28 mouse cellular contexts compared by ENCODE assay signal in genomic region chr16:58470841-58471240, GRCm38 (mm10). TPM values are rescaled to one million over a fixed set of nuclear protein-coding genes. Genes with fewer than 3 reads are reported as not detected.
DNase-seq lines count a peak whose midpoint lies in the region; ATAC-seq and TF ChIP-seq lines count a peak whose summit lies in the region.
"Had no signal": no experiment of that assay in that cellular context is flagged by ENCODE, and none has a peak within 500 bp of the region (broad histone marks: within the 10 kb centered on the region; RNA-seq: fewer than 3 reads in every experiment).

No protein-coding gene starts in this region.

- peaks cover 95% of the 10 kb centered on the region for H3K36me3 ChIP-seq in liver, embryonic 12.5 days
- H3K36me3 ChIP-seq in liver, embryonic 11.5 days (ENCODE audit: control insufficient read depth, insufficient read depth, low read length), result peaks cover 26% of the 10 kb centered on the region
- H3K36me3 ChIP-seq in G1E (replicated peaks) (peaks cover 89% of the 10 kb centered on the region), MEL (ENCODE audit: control insufficient read depth in 1 of 2, insufficient read depth in 2 of 2, low read length in 2 of 2) (peaks cover 0 to 5% of the 10 kb centered on the region in 2 experiments; a peak in 2 of 4 replicates)
- H3K36me3 ChIP-seq in intestine, postnatal 0 days (ENCODE audit: control insufficient read depth, insufficient read depth), result peaks cover 35% of the 10 kb centered on the region

- TF ChIP-seq CTCF in G1E (IDR thresholded peaks at IDR 0.05; ENCODE audit: low read depth, low read length) (no peak), MEL (IDR thresholded peaks at IDR 0.05 in 2 of 3, conservative IDR thresholded peaks at IDR 0.05 in 1 of 3; ENCODE audit: control insufficient read depth in 1 of 3, insufficient read depth in 1 of 3, low read depth in 2 of 3, low read length in 3 of 3, poor library complexity in 1 of 3, severe bottlenecking in 1 of 3) (no peak)
- no peak for TF ChIP-seq CTCF in intestine, postnatal 0 days (IDR thresholded peaks at IDR 0.05; ENCODE audit: low read depth)

- no peak for TF ChIP-seq POLR2A in MEL (IDR thresholded peaks at IDR 0.05; ENCODE audit: control insufficient read depth in 1 of 2, insufficient read depth in 1 of 2, low read depth in 1 of 2, low read length in 2 of 2, poor library complexity in 1 of 2)

- no peak for DNase-seq in liver, embryonic 11.5 days (ENCODE audit: low spot score)
- DNase-seq in G1E (ENCODE audit: low spot score) (no peak), MEL (ENCODE audit: low read depth, low spot score) (no peak)
- DNase-seq in cerebellum, postnatal 14 days, result no peak
- DNase-seq in embryo, embryonic 11 days, result no peak
- DNase-seq: adrenal gland, postnatal 10 days; adrenal gland, postnatal 36 days; cerebellum, adult 2 months; cerebellum, adult 9-11 months; cerebellum, postnatal 36 days; gastrocnemius, postnatal 25 days; heart, adult 2 months; heart, postnatal 10 days; heart, postnatal 36 days; kidney, adult 11 months had no signal

- H3K79me2 ChIP-seq in MEL (ENCODE audit: control insufficient read depth, insufficient read depth, low read length, poor library complexity), result no peaks in the 10 kb centered on the region

- no peak overlapping the region for H3K4me2 ChIP-seq in liver, embryonic 12.5 days
- H3K4me2 ChIP-seq in liver, embryonic 11.5 days, result no peak overlapping the region
- no peak overlapping the region for H3K4me2 ChIP-seq in intestine, postnatal 0 days (replicated peaks; ENCODE audit: low read depth)
- H3K4me2 ChIP-seq: forebrain, embryonic 13.5 days; heart, embryonic 12.5 days; heart, embryonic 15.5 days; hindbrain, embryonic 13.5 days had no signal

- H3K27ac ChIP-seq in liver, embryonic 12.5 days, result 0 out of 2 replicates have a peak overlapping the region, but pooled peaks have one; percentile 40
- no peak overlapping the region for H3K27ac ChIP-seq in liver, embryonic 11.5 days (ENCODE audit: low read depth, low read length)
- H3K27ac ChIP-seq in MEL (ENCODE audit: control insufficient read depth, low read depth, low read length), result no peak overlapping the region
- H3K27ac ChIP-seq in intestine, postnatal 0 days (ENCODE audit: low read depth, low read length), result peak overlapping the region; percentile 61
- H3K27ac ChIP-seq: forebrain, embryonic 10.5 days; forebrain, embryonic 13.5 days; heart, embryonic 15.5 days; hindbrain, embryonic 10.5 days; hindbrain, embryonic 13.5 days had no signal

- 0 out of 2 replicates have a peak overlapping the region, but pooled peaks have one; percentile 3 for H3K9ac ChIP-seq in liver, embryonic 12.5 days
- H3K9ac ChIP-seq in liver, embryonic 11.5 days (ENCODE audit: low read depth, low read length), result no peak overlapping the region
- H3K9ac ChIP-seq in MEL (ENCODE audit: control insufficient read depth, low read depth, low read length, poor library complexity, severe bottlenecking), result no peak overlapping the region
- no peak overlapping the region for H3K9ac ChIP-seq in intestine, postnatal 0 days (ENCODE audit: low read depth, low read length)
- H3K9ac ChIP-seq: forebrain, embryonic 13.5 days; heart, embryonic 12.5 days; heart, embryonic 15.5 days; hindbrain, embryonic 13.5 days had no signal

- H3K9me3 ChIP-seq in liver, embryonic 12.5 days (replicated peaks), result no peaks in the 10 kb centered on the region
- H3K9me3 ChIP-seq in liver, embryonic 11.5 days (ENCODE audit: control insufficient read depth, low read length), result no peaks in the 10 kb centered on the region
- H3K9me3 ChIP-seq in G1E (replicated peaks) (no peaks in the 10 kb centered on the region), MEL (replicated peaks; ENCODE audit: insufficient read depth, low read length) (no peaks in the 10 kb centered on the region)
- H3K9me3 ChIP-seq in intestine, postnatal 0 days (ENCODE audit: control insufficient read depth), result no peaks in the 10 kb centered on the region
- H3K9me3 ChIP-seq: forebrain, embryonic 10.5 days; forebrain, embryonic 13.5 days; heart, embryonic 12.5 days; heart, embryonic 15.5 days; hindbrain, embryonic 10.5 days; hindbrain, embryonic 13.5 days had no signal

- TF ChIP-seq RAD21 in MEL (IDR thresholded peaks at IDR 0.05; ENCODE audit: low read depth, low read length), result no peak

- peaks cover 32% of the 10 kb centered on the region for H3K4me1 ChIP-seq in liver, embryonic 12.5 days
- peaks cover 10% of the 10 kb centered on the region for H3K4me1 ChIP-seq in liver, embryonic 11.5 days (replicated peaks; ENCODE audit: control insufficient read depth, insufficient read depth, low read length)
- H3K4me1 ChIP-seq in G1E (ENCODE audit: insufficient read depth, low read depth, low read length) (peaks cover 71% of the 10 kb centered on the region), MEL (ENCODE audit: control insufficient read depth in 1 of 2, insufficient read depth in 2 of 2, low read length in 2 of 2) (peaks cover 0 to 5% of the 10 kb centered on the region in 2 experiments; a peak in 3 of 4 replicates)
- 0 out of 2 replicates have a peak, but pooled peaks cover 3% of the 10 kb centered on the region for H3K4me1 ChIP-seq in intestine, postnatal 0 days (replicated peaks; ENCODE audit: control insufficient read depth, insufficient read depth, low read length)
- H3K4me1 ChIP-seq: forebrain, embryonic 13.5 days; hindbrain, embryonic 10.5 days; hindbrain, embryonic 13.5 days had no signal

- no peak overlapping the region for H3K4me3 ChIP-seq in liver, embryonic 12.5 days
- no peak overlapping the region for H3K4me3 ChIP-seq in liver, embryonic 11.5 days (ENCODE audit: low read depth, low read length)
- H3K4me3 ChIP-seq in G1E (ENCODE audit: low read depth, low read length) (no peak overlapping the region), MEL (ENCODE audit: control insufficient read depth in 1 of 2, insufficient read depth in 1 of 2, low read depth in 2 of 2, low read length in 2 of 2) (no peak overlapping the region)
- H3K4me3 ChIP-seq in intestine, postnatal 0 days (ENCODE audit: low read depth, low read length), result no peak overlapping the region
- H3K4me3 ChIP-seq: forebrain, embryonic 10.5 days; forebrain, embryonic 13.5 days; heart, adult 2 months; heart, embryonic 12.5 days; heart, embryonic 15.5 days; hindbrain, embryonic 10.5 days; hindbrain, embryonic 13.5 days had no signal

- peak; percentile 34; the same call in 1 of the 2 replicates for ATAC-seq in liver, embryonic 12.5 days
- no peak; the same call in 1 of the 2 replicates for ATAC-seq in liver, embryonic 11.5 days (replicated peaks; ENCODE audit: low FRiP score)
- ATAC-seq in G1E (ENCODE audit: extremely low read depth, insufficient number of reproducible peaks, low FRiP score, poor library complexity, severe bottlenecking), result peak; percentile 78
- no peak for ATAC-seq in intestine, postnatal 0 days
- ATAC-seq: CD4-positive, CD25-positive, alpha-beta regulatory T cell, adult 4 months; forebrain, embryonic 13.5 days; forebrain, embryonic 16.5 days; hindbrain, embryonic 16.5 days; Patski had no signal

- H3K27me3 ChIP-seq in liver, embryonic 12.5 days (replicated peaks), result no peaks in the 10 kb centered on the region
- no peaks in the 10 kb centered on the region for H3K27me3 ChIP-seq in liver, embryonic 11.5 days (replicated peaks; ENCODE audit: control insufficient read depth, insufficient read depth, low read length)
- H3K27me3 ChIP-seq in G1E (ENCODE audit: insufficient read depth, low read length) (no peaks in the 10 kb centered on the region), MEL (ENCODE audit: control insufficient read depth in 1 of 2, insufficient read depth in 2 of 2, low read length in 2 of 2) (no peaks in the 10 kb centered on the region)
- no peaks in the 10 kb centered on the region for H3K27me3 ChIP-seq in intestine, postnatal 0 days (replicated peaks; ENCODE audit: control insufficient read depth, insufficient read depth, low read length)
- H3K27me3 ChIP-seq: forebrain, embryonic 13.5 days; heart, embryonic 12.5 days; heart, embryonic 15.5 days; hindbrain, embryonic 13.5 days; Patski had no signal

- WGBS in liver, embryonic 12.5 days (ENCODE audit: insufficient replicate concordance), result 48% methylated on average over 4 of the region's 4 CpGs
- 67% methylated on average over 4 of the region's 4 CpGs for WGBS in liver, embryonic 11.5 days
- 46% methylated on average over 4 of the region's 4 CpGs for WGBS in intestine, postnatal 0 days

- peak in 1 of 2 experiments; percentile 26; a peak in 1 of 4 replicates for TF ChIP-seq EP300 in MEL (IDR thresholded peaks at IDR 0.05; ENCODE audit: low read depth in 1 of 2, low read length in 2 of 2)

TF ChIP-seq in MEL, 35 proteins besides CTCF, POLR2A, EP300 and RAD21:
- TF ChIP-seq MYB (IDR thresholded peaks at IDR 0.05; ENCODE audit: low read depth, low read length) (no peak), HCFC1 (IDR thresholded peaks at IDR 0.05; ENCODE audit: low read depth, low read length) (no peak), GATA1 (IDR thresholded peaks at IDR 0.05; ENCODE audit: low read depth, low read length) (peak; percentile 62)

RNA-seq across cellular contexts. Expression of gene St3gal6, which starts 53.2 kb away (rescaled TPM):
- 60.1 TPM in 2 replicates for polyA plus RNA-seq in liver, embryonic 12.5 days (2016; fragmentation: Nextera tagmentation; extraction: Ambion mirVana)
- polyA plus RNA-seq in liver, embryonic 11.5 days (2014; fragmentation: Nextera tagmentation; extraction: Ambion mirVana), result 66.0 and 67.9 TPM in 2 replicates
- 327 and 403 TPM in 2 replicates for total RNA-seq in G1E (2014; fragmentation: Nextera tagmentation)
- 104 and 115 TPM in 2 replicates for total RNA-seq in G1E (2017)
- 166 and 198 TPM in 2 replicates for polyA plus RNA-seq in G1E (2012)
- 2.5 and 4.0 TPM in 2 replicates for total RNA-seq in MEL (2012; rRNA removed)
- 1 to 10 TPM in 1 of 2 experiments, not detected in 1; 8.9 TPM for polyA plus RNA-seq in MEL (2012; ENCODE audit: insufficient read depth in 1 of 2, insufficient read length in 2 of 2, low read depth in 1 of 2, low replicate concordance in 2 of 2, missing spikeins in 1 of 2)
- polyA plus RNA-seq in intestine, postnatal 0 days (2015; fragmentation: Nextera tagmentation; extraction: Ambion mirVana), result 32.5 and 32.6 TPM in 2 replicates
- total RNA-seq: granulocyte monocyte progenitor cell, adult 5-6 weeks had no signal

Comparison
In these comparisons a context has a peak if more than half of its experiments do, and no peak if none do; other contexts are left out.
1. ATAC-seq: peak in liver, embryonic 12.5 days (single experiment) and G1E (single experiment); none in liver, embryonic 11.5 days (single experiment) and intestine, postnatal 0 days (single experiment).
2. H3K27ac ChIP-seq: peak in liver, embryonic 12.5 days (single experiment) and intestine, postnatal 0 days (single experiment); none in liver, embryonic 11.5 days (single experiment) and MEL (single experiment).